Mouse (Mus musculus): ENCODE measurements at regions not wholly inside any gene's neighbourhood (a gene's known extent, or its start where the extent isn't known, plus 50 kb on each side); places are given as distances from the start of the nearest gene placed in this dataset.

DNA sequence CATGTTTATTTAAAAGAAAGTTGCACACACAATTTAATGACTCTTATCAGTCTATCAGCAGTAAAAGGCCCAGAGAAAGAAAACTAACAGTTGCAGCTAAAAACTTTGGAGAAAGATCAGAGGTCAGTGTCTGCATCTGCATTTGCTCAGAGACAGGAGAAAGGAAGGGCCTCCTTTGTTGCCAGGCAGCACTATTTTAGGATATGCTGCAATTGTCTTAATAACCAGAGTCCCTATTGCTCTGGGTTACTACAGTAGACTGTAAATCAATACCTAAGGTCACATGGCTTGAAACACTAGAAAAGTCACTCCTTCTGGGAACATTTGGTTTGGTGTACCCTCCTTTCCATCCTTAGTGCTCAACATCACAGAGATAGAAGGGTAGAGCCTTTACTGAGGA, 175.7 kb downstream of the Hdgfl1 start:
- no peak for DNase-seq (ENCODE audit: extremely low read depth, low read depth, low spot score)

DNA sequence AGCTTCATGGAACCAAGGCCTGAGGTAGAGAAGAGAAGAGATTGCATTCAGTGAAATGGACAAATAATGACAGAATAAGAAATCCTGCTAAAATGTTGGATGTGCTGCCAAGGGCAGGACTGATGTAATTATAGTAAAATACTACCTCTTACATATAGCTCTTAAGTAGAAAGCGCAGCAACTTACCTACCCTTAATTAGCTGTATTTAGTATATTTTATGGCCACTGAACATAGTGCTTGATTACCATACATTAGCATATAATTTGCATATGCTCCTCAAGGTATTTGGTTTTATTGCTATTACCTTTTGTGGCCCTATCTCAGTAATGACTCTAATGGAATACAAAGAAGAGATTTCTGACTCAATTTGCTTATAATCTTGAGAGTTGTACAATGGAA, 176.2 kb downstream of the Hdgfl1 start:
- no peak for DNase-seq (ENCODE audit: extremely low read depth, low read depth, low spot score)

DNA sequence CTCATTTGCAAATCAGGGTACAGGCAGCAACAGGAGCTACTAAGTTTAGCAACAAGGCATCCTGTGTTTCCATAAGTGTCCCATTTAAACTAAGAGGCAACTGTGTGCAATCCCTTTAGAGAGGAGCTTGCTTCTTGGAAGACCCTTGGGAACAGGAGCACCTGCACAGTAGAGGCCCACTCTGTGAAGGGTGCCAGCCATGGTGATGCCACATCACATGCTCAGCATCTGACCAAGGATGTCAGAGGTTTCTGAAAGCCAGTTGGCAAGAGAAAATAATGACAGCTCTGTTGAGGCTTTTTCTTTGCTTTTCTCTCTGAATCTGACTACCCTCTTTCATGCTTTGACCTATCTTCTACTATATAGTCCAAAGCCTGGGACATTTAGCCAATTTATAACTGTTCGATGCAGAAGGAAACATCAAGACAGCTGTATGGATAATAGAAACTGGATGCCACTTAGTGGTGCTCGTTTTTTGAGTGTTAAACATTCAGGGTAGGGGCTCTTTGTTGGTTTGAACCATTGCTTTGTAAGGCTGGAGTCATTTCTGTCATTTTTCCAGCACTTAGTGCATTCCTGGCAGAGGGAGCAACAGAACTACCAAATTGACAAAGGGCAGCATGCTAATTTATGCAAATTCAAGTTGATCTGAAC, 193.9 kb downstream of the Hdgfl1 start:
- no peak for DNase-seq (ENCODE audit: extremely low read depth, low read depth, low spot score)

DNA sequence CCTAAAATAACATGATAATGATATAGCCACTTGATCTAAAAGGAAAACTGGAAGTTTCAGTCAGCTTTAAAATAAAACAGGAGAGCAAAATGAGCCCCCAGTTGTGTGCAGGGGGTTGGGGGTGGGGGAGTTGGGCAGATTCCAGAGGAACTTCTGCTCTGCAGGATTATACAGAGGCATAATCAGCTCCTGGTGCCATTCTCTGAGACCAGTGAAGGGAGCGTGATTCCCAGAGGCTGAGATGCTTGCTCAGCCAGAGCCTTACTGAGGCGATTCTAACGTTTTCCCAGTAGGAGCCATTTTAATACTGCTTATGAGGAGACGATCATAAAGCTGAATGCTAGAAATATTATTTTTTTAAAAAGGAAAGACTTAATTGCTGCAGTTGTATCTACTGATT, 200.5 kb downstream of the Hdgfl1 start:
- no peak for DNase-seq (ENCODE audit: extremely low read depth, low read depth, low spot score)

DNA sequence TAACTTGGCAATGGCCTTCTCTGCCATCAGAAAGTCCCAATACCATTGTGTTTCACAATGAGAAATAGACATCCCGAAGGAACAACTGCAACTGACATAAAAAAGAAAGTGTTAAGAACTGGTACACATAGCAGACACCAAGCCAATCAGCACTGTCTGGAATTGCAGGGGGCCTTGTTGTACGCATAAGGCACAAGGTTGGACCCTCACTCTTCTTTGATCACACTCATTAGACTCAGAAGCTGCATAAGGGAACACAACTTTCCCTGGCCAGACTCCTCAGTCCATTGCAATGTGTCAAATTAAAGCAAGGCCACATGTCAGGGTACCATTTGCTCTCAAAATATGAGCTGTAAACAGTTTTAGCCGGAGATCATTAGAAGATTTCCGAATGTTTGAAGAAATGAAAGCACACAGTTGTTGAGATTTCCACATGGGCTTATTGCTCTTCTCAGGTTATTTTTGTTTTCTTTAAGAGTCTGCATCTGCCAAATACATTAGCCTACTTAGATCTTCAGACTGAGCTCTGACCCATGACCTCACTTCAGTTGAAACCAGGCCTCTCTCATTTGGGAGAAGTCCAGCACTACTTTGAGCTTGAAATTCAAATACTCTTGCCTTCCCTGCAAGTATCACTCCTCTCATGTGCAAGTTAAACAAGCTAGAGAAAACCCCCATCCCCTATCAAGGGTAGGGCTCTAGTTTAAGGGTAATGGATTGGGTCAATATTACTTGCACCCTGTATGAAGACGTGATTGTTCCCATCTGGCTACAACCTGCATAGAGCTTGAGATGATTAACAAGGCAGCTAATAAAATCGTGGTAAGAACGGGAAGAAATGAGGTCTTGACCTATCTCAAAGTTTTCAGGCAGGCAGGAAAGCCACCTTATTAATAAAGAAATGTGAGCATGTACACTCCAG, 204.8 kb downstream of the Hdgfl1 start:
- DNase-seq (ENCODE audit: extremely low read depth, low read depth, low spot score) = no peak

DNA sequence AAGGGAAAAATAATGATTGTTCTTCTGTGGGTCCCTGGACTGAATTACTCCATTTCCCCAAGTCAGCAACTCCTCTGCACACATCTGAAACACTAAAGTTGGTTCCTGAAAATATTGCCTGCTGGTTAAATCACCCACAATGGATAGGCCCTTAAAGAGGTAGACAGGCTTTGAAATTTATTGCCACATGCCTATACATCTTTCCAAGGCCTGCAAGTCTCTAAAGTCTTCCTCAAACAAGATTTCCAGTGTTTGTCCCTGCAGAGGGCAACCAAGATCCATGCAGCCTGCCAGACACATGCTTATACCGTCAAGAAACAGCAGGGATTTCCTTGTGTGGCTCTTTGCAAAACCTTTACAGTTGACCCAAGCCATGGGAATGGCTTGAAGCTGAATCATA, 211.6 kb downstream of the Hdgfl1 start:
- no peak for DNase-seq (ENCODE audit: extremely low read depth, low read depth, low spot score)

DNA sequence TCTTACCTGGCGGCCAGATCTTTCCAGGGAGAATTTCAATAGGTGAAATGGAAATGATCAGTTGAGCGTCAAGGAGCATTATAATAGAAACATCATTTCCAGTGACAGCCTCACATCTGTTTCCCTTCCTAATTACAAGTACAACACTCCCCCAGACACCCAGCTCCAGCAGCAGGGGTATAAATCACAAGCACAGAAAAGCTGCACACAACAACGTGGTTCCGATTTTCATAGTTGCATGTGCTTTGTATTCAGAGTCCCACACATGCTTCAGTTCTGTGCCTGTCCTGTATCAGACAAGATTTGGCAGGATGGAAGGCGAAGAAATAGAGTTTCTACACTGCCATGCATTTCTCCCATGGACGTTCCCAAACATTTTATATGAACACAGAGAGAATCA, 215.7 kb downstream of the Hdgfl1 start:
- DNase-seq (ENCODE audit: extremely low read depth, low read depth, low spot score) = no peak

DNA sequence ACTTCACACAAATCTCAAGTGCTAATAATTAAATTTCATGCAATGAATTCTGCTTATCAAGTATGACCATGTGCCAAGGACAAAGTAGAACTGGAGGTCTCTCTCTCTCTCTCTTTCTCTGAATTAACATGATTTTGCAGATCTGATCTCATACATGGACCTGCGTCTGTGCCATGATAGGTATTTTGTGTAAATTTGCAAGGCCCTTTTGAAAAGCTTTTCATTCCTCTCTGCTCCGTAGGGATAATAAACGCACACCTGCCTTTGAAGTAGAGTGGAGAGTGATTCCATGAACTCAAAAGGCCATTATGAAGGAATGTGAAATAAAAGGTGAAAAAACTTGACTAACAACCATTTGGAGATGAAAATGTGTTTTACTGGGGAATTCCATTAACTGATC, 217.8 kb downstream of the Hdgfl1 start:
- no peak for DNase-seq (ENCODE audit: extremely low read depth, low read depth, low spot score)

DNA sequence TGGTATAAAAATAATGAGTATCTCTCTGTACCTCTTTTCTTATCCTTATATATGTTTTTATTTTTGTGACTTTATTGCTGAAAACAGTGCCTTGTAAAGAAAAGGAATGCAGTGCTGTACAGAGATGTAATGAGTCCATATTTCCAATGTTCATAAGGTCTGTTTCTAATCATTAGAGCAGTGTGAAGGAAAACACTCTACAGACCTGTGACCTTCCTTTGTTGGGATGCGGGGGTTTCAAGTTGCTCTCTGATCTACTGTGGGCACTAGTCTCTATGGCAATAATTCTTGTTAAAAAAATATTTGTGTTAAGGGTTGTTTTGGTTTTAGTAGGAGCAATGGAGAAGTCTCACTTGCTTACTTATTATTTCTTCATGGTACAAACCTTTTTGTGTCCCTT, 231.0 kb downstream of the Hdgfl1 start:
- DNase-seq (ENCODE audit: extremely low read depth, low read depth, low spot score) = no peak

DNA sequence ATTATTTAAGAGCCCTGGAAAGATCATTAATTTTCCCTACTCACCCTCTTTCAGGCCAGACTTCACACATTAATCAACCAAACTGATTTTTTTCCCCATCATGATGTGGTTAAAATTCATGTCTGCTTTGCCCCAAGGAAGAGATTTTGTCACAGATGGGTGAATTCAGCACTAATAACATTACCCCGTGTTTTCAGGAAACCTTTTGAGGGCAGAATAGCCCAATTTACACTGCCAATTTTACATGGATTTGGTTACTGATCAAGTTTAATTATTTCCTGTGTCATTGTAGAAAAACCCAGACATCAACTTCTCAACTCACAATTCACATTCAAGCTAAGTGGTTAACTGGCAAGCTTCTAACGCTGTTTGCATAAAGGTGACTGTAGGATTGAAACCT, 233.4 kb downstream of the Hdgfl1 start:
- no peak for DNase-seq (ENCODE audit: extremely low read depth, low read depth, low spot score)

DNA sequence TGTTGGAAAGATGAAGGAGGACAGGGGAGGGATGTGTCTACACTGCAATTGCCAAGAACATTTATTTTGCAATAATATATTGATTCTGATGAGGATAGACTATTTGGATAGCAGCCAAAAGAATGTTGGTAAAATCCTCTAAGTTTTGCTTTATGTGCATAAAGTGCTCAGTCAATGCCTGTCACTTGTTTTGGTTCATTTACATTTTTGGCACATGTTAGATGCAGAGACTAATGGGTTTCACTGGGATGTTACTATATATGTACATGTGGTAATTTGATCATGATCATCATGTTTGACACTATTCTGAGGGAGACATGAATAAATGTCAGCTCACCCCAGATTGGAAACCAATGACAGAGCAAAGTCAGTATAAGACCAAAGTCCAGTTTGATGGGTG, 237.2 kb downstream of the Hdgfl1 start:
- DNase-seq (ENCODE audit: extremely low read depth, low read depth, low spot score) = no peak

DNA sequence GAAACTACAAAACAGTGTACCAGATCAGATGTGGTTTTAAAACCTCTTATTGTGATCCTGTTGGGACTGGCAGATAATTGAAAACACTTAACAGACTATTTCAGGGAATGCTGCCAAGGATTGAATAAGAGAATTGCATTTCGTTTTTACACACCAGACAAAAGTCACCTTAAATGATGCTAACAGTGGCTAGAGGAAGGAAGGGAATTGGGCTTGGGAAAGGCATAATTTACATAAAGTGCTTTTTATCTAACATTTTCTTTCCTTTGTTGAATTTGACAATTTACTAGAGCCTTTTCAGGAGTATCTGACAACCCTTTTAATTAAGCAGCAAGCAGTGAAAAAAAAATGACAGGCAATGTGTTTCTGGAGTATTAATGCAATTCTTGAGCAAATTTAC, 250.9 kb downstream of the Hdgfl1 start:
- no peak for DNase-seq (ENCODE audit: extremely low read depth, low read depth, low spot score)

DNA sequence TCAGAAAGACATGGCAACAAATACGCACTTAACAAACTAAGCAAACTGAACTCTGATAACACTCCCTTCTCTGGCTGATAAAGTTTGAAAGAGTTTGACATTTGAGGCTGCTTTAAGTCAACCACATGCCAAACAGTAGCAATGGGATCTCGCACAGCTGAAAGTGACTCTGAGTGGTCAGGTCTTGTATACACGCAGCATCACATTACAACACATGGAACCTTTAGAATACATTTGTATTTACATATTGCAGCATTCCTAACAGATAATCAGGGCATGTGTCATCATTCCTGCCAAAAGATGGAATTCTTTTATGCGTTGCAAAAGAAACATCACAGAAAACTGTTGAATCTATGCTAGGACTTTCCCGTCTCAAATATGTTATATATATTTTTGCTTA, 251.5 kb downstream of the Hdgfl1 start:
- DNase-seq (ENCODE audit: extremely low read depth, low read depth, low spot score) = no peak

DNA sequence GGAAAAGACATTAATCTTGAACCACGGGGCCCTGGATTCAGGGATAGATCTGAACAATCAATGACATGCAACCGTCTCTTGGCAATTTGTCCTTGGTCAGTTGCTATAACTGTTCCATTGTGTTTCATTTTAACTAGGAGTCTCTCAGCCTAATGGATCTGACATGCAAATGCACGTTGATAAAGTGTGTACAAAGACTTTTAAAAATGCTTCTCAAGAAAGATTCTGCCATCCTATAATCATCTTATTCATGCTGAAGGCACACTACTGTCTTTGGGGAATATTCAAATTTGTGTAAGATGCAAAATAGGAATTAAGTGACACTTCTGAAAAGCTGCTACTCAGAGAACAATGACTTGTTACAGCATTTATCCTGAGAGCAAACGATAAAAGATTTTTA, 252.3 kb downstream of the Hdgfl1 start:
- DNase-seq (ENCODE audit: extremely low read depth, low read depth, low spot score) = no peak

DNA sequence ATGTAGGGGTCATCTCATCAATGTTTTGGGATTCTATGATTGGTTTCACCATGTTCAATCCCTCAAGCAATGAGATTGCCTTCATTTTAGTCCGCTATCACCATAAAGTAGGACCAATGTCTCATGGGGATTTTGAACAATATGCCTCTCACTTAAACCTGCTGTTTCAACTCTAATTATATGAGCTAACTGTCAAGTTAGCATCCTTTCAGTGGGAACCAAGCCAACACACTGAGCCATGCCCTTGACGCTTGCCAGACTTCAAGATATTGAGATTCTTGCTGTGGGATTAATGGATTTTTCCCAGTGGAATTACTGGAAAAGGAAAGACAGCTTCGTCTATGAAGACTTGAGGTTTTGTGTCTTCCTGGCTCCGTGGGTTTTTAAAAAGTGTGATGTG, 259.5 kb downstream of the Hdgfl1 start:
- DNase-seq (ENCODE audit: extremely low read depth, low read depth, low spot score) = no peak

DNA sequence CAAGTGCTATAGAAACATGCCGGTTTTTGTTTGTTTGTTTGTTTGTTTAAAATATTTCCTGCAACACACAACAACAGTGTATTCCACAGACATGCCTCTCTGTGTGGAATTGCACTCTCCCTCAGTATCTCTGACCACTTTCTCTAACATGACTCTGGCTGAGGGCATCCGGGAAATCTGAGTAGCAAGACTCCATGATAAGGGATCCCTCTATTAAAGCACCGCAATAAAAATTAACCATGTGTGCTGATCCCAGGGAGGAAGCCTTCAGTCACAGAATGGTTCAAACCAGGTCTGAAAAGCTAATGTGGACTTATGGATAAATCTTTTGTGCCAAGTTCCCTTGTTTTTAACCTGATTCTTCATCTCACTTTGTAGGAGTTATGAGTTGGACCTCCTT, 260.1 kb downstream of the Hdgfl1 start:
- DNase-seq (ENCODE audit: extremely low read depth, low read depth, low spot score) = no peak

DNA sequence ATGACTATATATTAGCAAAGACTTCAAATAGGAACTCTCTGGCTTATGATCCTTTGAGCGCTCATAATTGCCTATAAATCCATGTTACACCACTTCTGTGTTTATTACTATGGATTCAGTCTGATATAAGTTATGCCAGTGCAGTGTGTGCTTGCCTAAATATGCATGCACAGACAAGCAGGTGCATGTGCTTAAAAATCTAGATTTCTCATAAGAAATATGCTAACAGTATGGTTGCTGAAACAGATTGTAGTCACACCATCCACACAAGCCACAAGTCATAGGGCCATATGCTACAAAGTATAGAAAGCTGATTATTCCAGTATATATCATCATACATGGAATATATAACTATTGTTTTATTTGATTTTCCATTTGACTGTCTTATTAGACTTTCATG, 266.2 kb downstream of the Hdgfl1 start:
- no peak for DNase-seq (ENCODE audit: extremely low read depth, low read depth, low spot score)

DNA sequence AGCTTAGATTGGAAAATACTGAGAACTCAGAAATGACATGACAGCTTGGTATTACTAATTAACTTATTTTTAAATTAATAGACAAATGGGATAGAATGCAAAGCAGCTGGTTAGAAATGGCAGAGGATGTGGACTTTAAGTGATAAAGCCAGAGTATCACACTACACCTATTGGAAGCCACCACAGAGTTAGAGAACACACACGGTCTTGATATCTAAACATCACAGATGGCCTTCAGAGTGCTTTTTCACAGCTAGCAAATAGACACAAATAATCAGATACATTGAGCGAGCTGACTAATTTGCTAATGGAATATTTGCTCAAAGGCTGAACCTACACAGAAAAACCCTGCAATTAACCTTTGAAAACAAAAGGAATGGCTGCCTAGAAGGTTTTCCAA, 272.9 kb downstream of the Hdgfl1 start:
- DNase-seq (ENCODE audit: extremely low read depth, low read depth, low spot score) = no peak

DNA sequence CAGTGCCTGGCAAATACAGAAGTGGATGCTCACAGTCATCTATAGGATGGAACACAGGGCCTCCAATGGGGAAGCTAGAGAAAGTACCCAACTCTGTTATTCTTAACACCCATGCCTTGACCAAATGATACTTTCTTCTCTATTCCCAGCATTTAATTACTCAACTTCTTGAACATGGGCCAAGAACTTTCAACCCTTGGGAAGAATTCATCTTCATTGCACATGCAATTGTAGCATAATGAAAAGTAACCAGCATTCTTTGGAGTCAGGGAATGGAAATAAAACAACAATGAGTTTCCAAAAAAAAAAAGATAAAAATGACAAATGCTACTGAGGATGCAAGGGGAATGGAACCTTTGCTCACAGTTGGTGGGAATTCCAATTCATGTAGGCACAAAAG, 274.1 kb downstream of the Hdgfl1 start:
- DNase-seq (ENCODE audit: extremely low read depth, low read depth, low spot score) = no peak

DNA sequence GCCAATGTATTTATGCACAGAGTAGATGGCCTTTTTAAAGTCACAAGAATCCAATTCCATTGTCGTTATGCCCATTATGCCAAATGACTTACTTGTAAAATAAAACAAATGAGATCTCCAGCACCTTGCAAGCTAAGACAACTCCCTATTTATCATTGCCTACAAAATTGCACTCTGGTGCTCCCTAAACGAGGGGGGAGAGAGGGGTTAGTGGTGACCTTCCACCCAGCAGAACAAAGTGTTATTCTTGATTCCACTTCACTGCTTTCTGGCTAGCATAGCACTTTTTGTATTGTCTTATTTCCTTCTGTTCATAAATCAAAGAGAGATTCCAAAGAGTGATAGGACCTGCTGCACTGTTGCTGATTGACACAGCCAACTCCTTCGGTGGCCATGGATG, 300.6 kb downstream of the Hdgfl1 start:
- no peak for DNase-seq (ENCODE audit: extremely low read depth, low read depth, low spot score)

DNA sequence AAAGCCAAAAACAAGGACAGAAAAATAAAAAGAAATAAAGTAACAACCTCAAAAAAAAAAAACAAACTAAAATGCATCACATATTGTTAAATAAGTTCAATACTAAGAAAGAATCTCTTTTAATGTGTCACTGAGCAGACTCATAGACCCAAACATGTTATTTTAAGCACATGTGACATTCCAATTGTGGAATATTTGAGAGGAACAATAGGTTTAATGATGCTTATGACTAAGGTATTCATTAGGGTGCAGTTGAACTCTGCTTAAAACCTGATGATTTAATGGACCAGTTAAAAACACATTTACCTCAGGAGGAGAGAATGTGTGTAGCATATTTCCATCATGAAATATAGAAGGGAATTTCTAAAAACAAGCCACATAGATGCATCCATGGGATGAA, 302.4 kb downstream of the Hdgfl1 start:
- no peak for DNase-seq (ENCODE audit: extremely low read depth, low read depth, low spot score)

DNA sequence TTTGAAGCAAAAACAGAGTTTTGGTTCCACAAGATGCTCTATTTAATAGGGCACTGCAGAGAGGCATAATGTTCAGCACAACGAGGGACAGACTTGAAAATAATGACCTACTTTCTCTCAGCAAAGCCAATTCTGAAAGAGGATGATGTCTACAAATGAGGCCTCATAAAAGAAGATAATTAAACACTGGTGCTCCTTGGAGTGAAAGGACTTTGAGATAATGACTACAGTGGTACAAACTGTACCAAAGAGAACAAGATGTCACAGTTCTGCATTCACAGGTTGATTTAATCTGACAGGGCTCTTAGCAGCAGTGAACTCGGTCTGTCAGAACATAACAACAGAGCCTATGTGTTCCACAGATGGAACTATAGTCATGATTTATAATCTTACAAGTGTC, 305.4 kb downstream of the Hdgfl1 start:
- no peak for DNase-seq (ENCODE audit: extremely low read depth, low read depth, low spot score)

DNA sequence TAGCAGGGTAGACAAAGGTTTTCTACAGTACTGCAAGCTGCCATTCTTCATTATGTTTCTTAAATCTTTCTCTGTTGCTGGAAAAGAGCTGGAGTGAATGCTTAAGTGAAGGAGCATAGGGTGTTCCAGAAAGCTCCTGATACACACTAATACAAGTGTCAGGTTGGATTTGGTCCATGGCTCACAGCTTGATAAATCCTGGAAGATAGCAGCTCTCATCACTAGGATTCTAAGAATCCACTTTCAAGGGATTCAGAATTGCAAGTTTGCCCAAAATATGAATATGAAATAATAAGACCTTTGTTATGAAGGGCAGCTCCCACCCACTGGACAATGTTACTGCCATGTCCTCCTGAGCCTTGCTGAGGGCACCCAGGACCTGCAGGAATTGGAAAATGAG, 305.9 kb downstream of the Hdgfl1 start:
- no peak for DNase-seq (ENCODE audit: extremely low read depth, low read depth, low spot score)

Measured in fat pad, adult 2 months (tissue).